22 mouse cellular contexts compared by ENCODE assay signal in the genomic region with DNA sequence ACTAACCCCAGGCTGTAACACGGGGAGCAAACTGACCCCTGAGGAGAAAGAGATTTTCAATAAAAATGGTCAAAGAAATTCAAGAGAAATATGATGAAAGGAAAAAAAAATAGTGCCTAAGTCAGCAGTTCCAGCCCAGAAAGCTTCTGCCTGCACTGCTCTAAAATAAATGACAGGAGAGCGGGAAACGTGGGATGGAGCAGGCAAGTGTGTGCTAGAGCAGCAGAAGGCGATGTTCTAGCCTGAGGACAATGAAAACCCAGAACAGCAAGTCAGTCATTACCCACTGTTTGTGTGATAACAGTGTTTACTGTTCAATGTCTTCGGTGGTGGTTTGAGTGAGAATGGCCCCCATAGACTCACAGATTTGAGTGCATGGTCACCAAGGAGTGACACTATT.
DNase-seq lines count a peak whose midpoint lies in the region; ATAC-seq lines count a peak whose summit lies in the region.
"Had no signal": no experiment of that assay in that cellular context is flagged by ENCODE, and none has a peak within 500 bp of the region (broad histone marks: within the 10 kb centered on the region; RNA-seq: fewer than 3 reads in every experiment).

No protein-coding gene starts in this region.

- ATAC-seq in frontal cortex, adult (ENCODE audit: low TSS enrichment), result peak; percentile 74; the same call in 1 of the 2 replicates
- ATAC-seq: activated CD4-positive, CD25-positive, alpha-beta regulatory T cell, adult 4 months; CD4-positive, CD25-positive, alpha-beta regulatory T cell, adult 4 months; forebrain, embryonic 14.5 days; forebrain, embryonic 16.5 days; Patski had no signal

- DNase-seq in frontal cortex, postnatal 25 days (ENCODE audit: low spot score in 2 of 2), result no peak
- peak; percentile 10 for DNase-seq in layer of hippocampus, adult 11-12 months (ENCODE audit: low spot score)
- no peak for DNase-seq in layer of hippocampus, postnatal 10 days (ENCODE audit: low spot score in 2 of 2)
- peak; percentile 38 for DNase-seq in right cerebral cortex, adult 18-20 months
- DNase-seq in right cerebral cortex, postnatal 25 days, result no peak
- DNase-seq: adrenal gland, adult 8-10 months; adrenal gland, postnatal 14 days; adrenal gland, postnatal 36 days; B cell, adult 2 months; cerebellum, adult 11 months; cerebellum, adult 18-20 months; cerebellum, adult 8-10 months; cerebellum, adult 9-11 months; cerebellum, postnatal 14 days; cerebellum, postnatal 36 days; embryo, embryonic 11 days had no signal

Comparison
In these comparisons a context has a peak if more than half of its experiments do, and no peak if none do; other contexts are left out.
1. DNase-seq: peak in layer of hippocampus, adult 11-12 months (single experiment) and right cerebral cortex, adult 18-20 months (single experiment); none in frontal cortex, postnatal 25 days (0 of 2), layer of hippocampus, postnatal 10 days (0 of 2) and right cerebral cortex, postnatal 25 days (single experiment).